Mouse (Mus musculus) heart, embryonic 16.5 days (tissue): ENCODE measurements around the gene Uqcc3. TPM values are rescaled to one million over a fixed set of nuclear protein-coding genes. Genes with fewer than 3 reads are reported as not detected.

Source experiments
- ATAC-seq: fragments of 200-750 bp; cut with Nextera tagmentation; replicated peaks from 2 replicates; pipeline ENCODE4 v1.8.0; 2017; ENCODE audit warnings: moderate number of reproducible peaks; ENCODE audit not compliant: insufficient read depth, low FRiP score; ENCODE audit errors: extremely low read depth
- H3K27ac ChIP-seq: fragments of 300-500 bp; sonication (generic); 2 replicates; pipeline ENCODE4 v1.5.1; 2014; ENCODE audit warnings: mild to moderate bottlenecking, low read length, control low read depth, moderate library complexity
- H3K27me3 ChIP-seq: fragments of 300-500 bp; sonication (generic); 2 replicates; pipeline ENCODE4 v1.6.1; 2014; ENCODE audit warnings: low read length, mixed read lengths; ENCODE audit not compliant: control insufficient read depth, insufficient read depth
- H3K36me3 ChIP-seq: fragments of 300-500 bp; sonication (generic); 2 replicates; pipeline ENCODE4 v1.6.1; 2014; ENCODE audit not compliant: control insufficient read depth, insufficient read depth
- H3K4me1 ChIP-seq: fragments of 300-500 bp; sonication (generic); 2 replicates; pipeline ENCODE4 v1.6.1; 2014; ENCODE audit warnings: low read length, mixed read lengths; ENCODE audit not compliant: control insufficient read depth, insufficient read depth
- H3K4me2 ChIP-seq: fragments of 300-500 bp; sonication (generic); 2 replicates; pipeline ENCODE4 v1.6.1; 2014; ENCODE audit warnings: low read depth, mild to moderate bottlenecking, control low read depth, low read length
- H3K4me3 ChIP-seq: fragments of 300-500 bp; sonication (generic); 2 replicates; pipeline ENCODE4 v1.5.1; 2014; ENCODE audit warnings: mild to moderate bottlenecking, control low read depth, low read length
- H3K9ac ChIP-seq: fragments of 300-500 bp; sonication (generic); 2 replicates; pipeline ENCODE4 v1.6.1; 2014; ENCODE audit warnings: low read length, control low read depth
- H3K9me3 ChIP-seq: fragments of 300-500 bp; sonication (generic); replicated peaks from 2 replicates; pipeline ENCODE4 v1.6.1; 2016; ENCODE audit warnings: low read length; ENCODE audit not compliant: control insufficient read depth
- WGBS: fragments of 180-500 bp; shearing (Covaris S2); extraction: QIAGEN DNeasy Blood & Tissue Kit; methylation state at CpG from one replicate; pipeline ENCODE4 v1.1.7; 2014; 5-methylcytosine and 5-hydroxymethylcytosine counted together
- polyA plus RNA-seq: library from polyadenylated mRNA; unstranded; fragments of >200 nt; fragmentation: Nextera tagmentation; extraction: Ambion mirVana; gene quantifications from 2 replicates; pipeline ENCODE4 v1.2.1, GENCODE M21; 2015

Gene Uqcc3
- polyA plus RNA-seq: 62.7 and 64.0 TPM in 2 replicates

DNA sequence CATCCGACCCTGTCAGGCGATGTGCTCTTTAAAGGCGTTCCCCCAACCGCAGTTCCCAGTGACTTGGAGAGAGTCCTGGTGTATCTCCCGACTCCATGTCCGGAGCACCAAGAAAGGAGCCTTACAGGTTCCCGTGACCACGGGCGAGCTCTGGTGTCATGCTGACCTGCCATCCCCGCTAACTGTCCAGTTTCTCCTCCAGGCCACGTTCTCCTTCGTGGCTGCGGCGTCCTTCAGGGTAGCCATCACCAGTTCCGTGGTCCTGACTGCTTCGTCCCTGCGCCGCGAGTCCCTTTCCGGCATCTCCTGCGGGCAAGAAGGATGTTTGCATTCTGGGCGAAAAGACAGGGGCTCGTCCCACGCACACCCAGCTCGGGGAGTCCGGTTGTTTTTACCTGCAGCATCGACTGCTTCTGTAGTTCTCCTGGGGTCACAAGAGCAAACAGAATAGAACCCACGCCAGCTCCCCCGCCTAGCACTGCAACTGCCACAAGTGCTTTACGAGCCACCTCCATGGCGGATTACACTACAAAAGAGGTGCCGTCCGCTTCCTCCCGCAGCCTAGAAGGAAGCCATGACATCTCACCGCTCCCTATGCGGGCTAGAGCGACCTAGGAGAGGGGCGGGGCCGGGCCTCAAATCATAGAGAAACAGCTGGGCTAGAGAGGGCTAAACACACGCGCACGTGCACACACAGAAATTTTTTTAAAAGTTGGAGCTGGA, at the start of gene Uqcc3:
Uqcc3 (minus strand) TSS at position 613 of the 723 bp plus-strand sequence.
- H3K4me2 ChIP-seq: peak within 1 kb of the TSS; percentile 85
- H3K9me3 ChIP-seq: no peaks in the 10 kb centered on the region
- H3K27me3 ChIP-seq: no peaks in the 10 kb centered on the region
- H3K4me3 ChIP-seq: peak within 1 kb of the TSS; percentile 95
- peak; percentile 92 for ATAC-seq
- peak within 1 kb of the TSS; percentile 93 for H3K9ac ChIP-seq
- H3K4me1 ChIP-seq: peaks cover 8% of the 10 kb centered on the region
- WGBS: under 1% methylated on average over 42 of the region's 42 CpGs
- H3K36me3 ChIP-seq: peaks cover 17% of the 10 kb centered on the region
- peak within 1 kb of the TSS; percentile 92 for H3K27ac ChIP-seq

GRCm38 (mm10) chr19:8930117-8930516, 49.4 kb upstream of the Uqcc3 start:
- Histone ChIP-seq H3K4me1 (peaks cover 16% of the 10 kb centered on the region), H3K9me3 (no peaks in the 10 kb centered on the region), H3K27me3 (no peaks in the 10 kb centered on the region), H3K4me3 (peak overlapping the region; percentile 87), H3K27ac (peak overlapping the region; percentile 84), H3K4me2 (peak overlapping the region; percentile 86), H3K9ac (peak overlapping the region; percentile 92), H3K36me3 (peaks cover 27% of the 10 kb centered on the region)
- ATAC-seq: no peak
- WGBS: 12% methylated on average over 11 of the region's 11 CpGs

GRCm38 (mm10) chr19:8929224-8930088, 48.7 kb upstream of the Uqcc3 start, which contains the start of the genes Rom1 and Eml3:
Gene Rom1, minus strand, starts transcription at chr19:8929356.
Gene Eml3, plus strand, starts transcription at chr19:8929552.
- peak; percentile 80 for ATAC-seq
- Histone ChIP-seq H3K4me2 (peak within 1 kb of the TSS; percentile 86), H3K4me3 (peak within 1 kb of the TSS; percentile 87), H3K4me1 (peaks cover 16% of the 10 kb centered on the region), H3K27ac (peak within 1 kb of the TSS; percentile 84), H3K9me3 (no peaks in the 10 kb centered on the region), H3K36me3 (peaks cover 21% of the 10 kb centered on the region), H3K27me3 (no peaks in the 10 kb centered on the region), H3K9ac (peak within 1 kb of the TSS; percentile 92)
- WGBS: 0% methylated on average over 70 of the region's 74 CpGs

GRCm38 (mm10) chr19:8928689-8929223, 48.0 kb upstream of the Uqcc3 start:
- Histone ChIP-seq H3K4me2 (peak overlapping the region; percentile 86), H3K4me1 (peaks cover 16% of the 10 kb centered on the region), H3K36me3 (peaks cover 21% of the 10 kb centered on the region), H3K9ac (peak overlapping the region; percentile 92; the same call in 1 of the 2 replicates), H3K4me3 (peak overlapping the region; percentile 87), H3K9me3 (no peaks in the 10 kb centered on the region), H3K27me3 (no peaks in the 10 kb centered on the region), H3K27ac (peak overlapping the region; percentile 84)
- 21% methylated on average over 16 of the region's 16 CpGs for WGBS
- no peak; the same call in 1 of the 2 replicates for ATAC-seq

- ATAC-seq: no peak
- no peaks in the 10 kb centered on the region for H3K27me3 ChIP-seq
- no peak overlapping the region for H3K4me3 ChIP-seq
- no peak overlapping the region for H3K4me2 ChIP-seq
- WGBS: 78% methylated on average over 12 of the region's 12 CpGs
- H3K9ac ChIP-seq: no peak overlapping the region
- H3K36me3 ChIP-seq: peaks cover 16% of the 10 kb centered on the region
- no peaks in the 10 kb centered on the region for H3K9me3 ChIP-seq
- no peak overlapping the region for H3K27ac ChIP-seq
- H3K4me1 ChIP-seq: peaks cover 16% of the 10 kb centered on the region
These were observed 47.3 kb upstream of the Uqcc3 start for GRCm38 (mm10) chr19:8927891-8928525.

DNA sequence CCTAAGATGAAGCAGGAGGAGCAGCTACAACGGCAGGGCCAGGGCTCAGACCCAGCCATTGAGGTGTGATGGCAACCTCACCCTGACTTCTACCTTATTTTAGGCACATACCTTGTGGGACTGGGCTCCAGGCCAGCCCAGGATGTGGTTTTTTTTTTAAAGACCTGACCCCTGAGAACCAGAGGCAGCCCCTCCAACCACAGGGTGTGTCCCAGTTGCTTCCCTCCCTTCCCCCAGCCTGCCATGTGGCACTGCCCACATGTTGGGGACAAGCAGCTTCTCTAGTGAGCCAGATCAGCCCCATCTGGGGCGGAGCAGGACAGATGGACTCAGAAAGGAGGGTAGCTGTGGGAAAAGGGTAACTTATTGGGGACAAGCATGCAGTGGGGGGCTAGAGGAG, 46.0 kb upstream of the Uqcc3 start:
- H3K4me1 ChIP-seq: peaks cover 17% of the 10 kb centered on the region
- H3K4me2 ChIP-seq: no peak overlapping the region
- no peak overlapping the region for H3K4me3 ChIP-seq
- no peak for ATAC-seq
- no peak overlapping the region for H3K9ac ChIP-seq
- H3K27ac ChIP-seq: no peak overlapping the region
- no peaks in the 10 kb centered on the region for H3K27me3 ChIP-seq
- peaks cover 16% of the 10 kb centered on the region for H3K36me3 ChIP-seq
- no peaks in the 10 kb centered on the region for H3K9me3 ChIP-seq
- 86% methylated on average over 2 of the region's 2 CpGs for WGBS

DNA sequence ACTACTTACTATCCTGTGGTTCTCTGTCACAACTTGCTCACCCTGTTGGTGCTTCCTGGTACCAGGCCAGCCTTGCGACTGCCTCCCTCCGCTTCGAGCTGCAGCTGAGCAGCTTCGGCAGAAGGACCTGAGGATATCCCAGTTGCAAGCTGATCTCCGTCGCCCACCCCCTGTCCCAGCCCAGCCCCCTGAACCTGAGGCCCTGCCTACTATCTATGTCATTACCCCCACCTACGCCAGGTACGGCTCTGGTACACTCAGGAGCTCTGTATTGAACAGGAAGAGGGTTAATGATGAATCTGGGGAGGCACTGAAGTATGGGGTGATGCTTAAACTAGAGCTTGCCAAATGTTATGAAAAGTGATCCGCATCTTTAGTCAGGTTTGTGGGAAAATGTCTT, 41.0 kb upstream of the Uqcc3 start:
- WGBS: 65% methylated on average over 9 of the region's 9 CpGs
- H3K9me3 ChIP-seq: no peaks in the 10 kb centered on the region
- no peak overlapping the region for H3K4me2 ChIP-seq
- H3K27me3 ChIP-seq: no peaks in the 10 kb centered on the region
- ATAC-seq: no peak
- no peak overlapping the region for H3K27ac ChIP-seq
- no peak overlapping the region for H3K4me3 ChIP-seq
- peaks cover 9% of the 10 kb centered on the region; the same call in 1 of the 2 replicates for H3K36me3 ChIP-seq
- peaks cover 12% of the 10 kb centered on the region for H3K4me1 ChIP-seq
- no peak overlapping the region for H3K9ac ChIP-seq

- peaks cover 12% of the 10 kb centered on the region for H3K36me3 ChIP-seq
- H3K4me1 ChIP-seq: peaks cover 12% of the 10 kb centered on the region
- 1% methylated on average over 6 of the region's 6 CpGs for WGBS
- peak overlapping the region; percentile 89 for H3K27ac ChIP-seq
- no peaks in the 10 kb centered on the region for H3K27me3 ChIP-seq
- no peaks in the 10 kb centered on the region for H3K9me3 ChIP-seq
- H3K4me2 ChIP-seq: peak overlapping the region; percentile 72
- peak overlapping the region; percentile 83 for H3K4me3 ChIP-seq
- no peak for ATAC-seq
- H3K9ac ChIP-seq: peak overlapping the region; percentile 87
These were observed 40.1 kb upstream of the Uqcc3 start for GRCm38 (mm10) chr19:8920836-8921291.
